Mouse (Mus musculus) cerebellum, postnatal 4 days (tissue): ENCODE measurements around the gene Rmdn3.
A peak's percentile ranks its signal among the peaks of the same experiment; 100 is the strongest.

ENCODE experiments used
- DNase-seq, 2 experiments: peaks; one replicate each; pipeline ENCODE4 v3.0.0; 2022; ENCODE audit warnings: low spot score in 2 of 2, mixed read lengths in 1 of 2

Rmdn3 gene

GRCm38 (mm10) chr2:119156681-119157572, at the start of gene Rmdn3:
Gene Rmdn3, minus strand, starts transcription at chr2:119157034.
- peak; percentile 88 to 95 for DNase-seq

- DNase-seq: no peak
These were observed 47.1 kb upstream of the Rmdn3 start for GRCm38 (mm10) chr2:119203871-119204460.

GRCm38 (mm10) chr2:119202914-119203453, 46.1 kb upstream of the Rmdn3 start:
- no peak for DNase-seq

- DNase-seq: no peak
These were observed 42.1 kb upstream of the Rmdn3 start for GRCm38 (mm10) chr2:119198934-119199333.

- no peak for DNase-seq
These were observed 41.2 kb upstream of the Rmdn3 start for GRCm38 (mm10) chr2:119198049-119198448.

GRCm38 (mm10) chr2:119197493-119197892, 40.7 kb upstream of the Rmdn3 start:
- no peak for DNase-seq

GRCm38 (mm10) chr2:119196316-119197108, 39.7 kb upstream of the Rmdn3 start:
- DNase-seq: no peak

GRCm38 (mm10) chr2:119194140-119194539, 37.3 kb upstream of the Rmdn3 start:
- DNase-seq: no peak

GRCm38 (mm10) chr2:119190969-119191368, 34.1 kb upstream of the Rmdn3 start:
- no peak for DNase-seq

GRCm38 (mm10) chr2:119189029-119189710, 32.3 kb upstream of the Rmdn3 start:
- DNase-seq: peak; percentile 86 to 89

- no peak for DNase-seq
These were observed 26.1 kb upstream of the Rmdn3 start for GRCm38 (mm10) chr2:119182914-119183313.

- DNase-seq: no peak
These were observed 20.6 kb upstream of the Rmdn3 start for GRCm38 (mm10) chr2:119177384-119177939.

GRCm38 (mm10) chr2:119176761-119177160, 19.9 kb upstream of the Rmdn3 start:
- no peak for DNase-seq

GRCm38 (mm10) chr2:119175614-119176013, 18.8 kb upstream of the Rmdn3 start:
- no peak for DNase-seq

GRCm38 (mm10) chr2:119174866-119175265, 18.0 kb upstream of the Rmdn3 start:
- DNase-seq: no peak

GRCm38 (mm10) chr2:119173991-119174651, 17.3 kb upstream of the Rmdn3 start, which contains the start of gene Gm14137:
Gene Gm14137, plus strand, starts transcription at chr2:119174509.
- peak in 1 of 2 experiments; percentile 19 for DNase-seq

- peak in 1 of 2 experiments; percentile 43 for DNase-seq
These were observed 16.2 kb upstream of the Rmdn3 start for GRCm38 (mm10) chr2:119172862-119173576.

GRCm38 (mm10) chr2:119172446-119172845, 15.6 kb upstream of the Rmdn3 start:
- no peak for DNase-seq

GRCm38 (mm10) chr2:119171574-119171973, 14.7 kb upstream of the Rmdn3 start:
- DNase-seq: no peak

GRCm38 (mm10) chr2:119170282-119170681, 13.4 kb upstream of the Rmdn3 start:
- no peak for DNase-seq
